Mouse (Mus musculus) olfactory bulb, adult 2 months (tissue): ENCODE measurements around the gene Klhl12. TPM values are rescaled to one million over a fixed set of nuclear protein-coding genes. Genes with fewer than 3 reads are reported as not detected.
"Not testable (repeated sequence)": the region's sequence is repeated elsewhere in the genome, so short reads cannot be mapped to it uniquely, and the experiment has no call there.

Experiments
- H3K27ac ChIP-seq: fragments of 200-500 bp; 2 replicates; pipeline ENCODE4 v1.5.1; 2012; ENCODE audit warnings: low read depth, low read length; ENCODE audit not compliant: insufficient read depth
- H3K4me1 ChIP-seq: fragments of 200-500 bp; 2 replicates; pipeline ENCODE4 v1.6.1; 2012; ENCODE audit warnings: low read length; ENCODE audit not compliant: control insufficient read depth, insufficient read depth
- H3K4me3 ChIP-seq: fragments of 200-500 bp; 2 replicates; pipeline ENCODE4 v1.5.1; 2012; ENCODE audit warnings: mild to moderate bottlenecking, low read depth, low read length, moderate library complexity; ENCODE audit not compliant: insufficient read depth
- CTCF ChIP-seq: fragments of 200-500 bp; IDR thresholded peaks from 2 replicates; pipeline ENCODE4 v1.5.1; 2012; ENCODE audit warnings: low read depth, mild to moderate bottlenecking, low read length, moderate library complexity; ENCODE audit not compliant: insufficient read depth
- POLR2A ChIP-seq: fragments of 200-500 bp; IDR thresholded peaks from 2 replicates; pipeline ENCODE4 v1.6.1; 2012; ENCODE audit warnings: mild to moderate bottlenecking, low read depth, low read length, moderate library complexity; ENCODE audit not compliant: insufficient read depth
- WGBS: fragments of 180-500 bp; shearing (Covaris S2); methylation state at CpG from one replicate; pipeline ENCODE4 v1.1.7; 2018; 5-methylcytosine and 5-hydroxymethylcytosine counted together
- polyA plus RNA-seq: library from polyadenylated mRNA; stranded (reverse); fragments of >200 nt; gene quantifications from 2 replicates; pipeline ENCODE4 v1.2.4, GENCODE M21; 2012; ENCODE audit warnings: low replicate concordance; ENCODE audit not compliant: missing spikeins, insufficient read depth, insufficient read length

The Klhl12 gene
- polyA plus RNA-seq, 1 experiment: not detected

GRCm38 (mm10) chr1:134506201-134506600, 50.9 kb downstream of the Klhl12 start:
- no peak overlapping the region for H3K4me3 ChIP-seq
- no peak for TF ChIP-seq CTCF
- TF ChIP-seq POLR2A: no peak
- H3K27ac ChIP-seq: no peak overlapping the region
- 95% methylated on average over 8 of the region's 8 CpGs for WGBS
- H3K4me1 ChIP-seq: no peaks in the 10 kb centered on the region

- Histone ChIP-seq H3K4me1 (peaks cover 8% of the 10 kb centered on the region), H3K27ac (no peak overlapping the region), H3K4me3 (no peak overlapping the region)
- WGBS: 84% methylated on average over 7 of the region's 7 CpGs
- no peak for TF ChIP-seq CTCF
- TF ChIP-seq POLR2A: no peak
These were observed 54.7 kb downstream of the Klhl12 start for GRCm38 (mm10) chr1:134510018-134510417.

- 31% methylated on average over 4 of the region's 4 CpGs for WGBS
These were observed 56.9 kb downstream of the Klhl12 start for GRCm38 (mm10) chr1:134512183-134512582.

GRCm38 (mm10) chr1:134512584-134512983, 57.3 kb downstream of the Klhl12 start:
- Histone ChIP-seq H3K27ac (no peak overlapping the region), H3K4me3 (no peak overlapping the region), H3K4me1 (peaks cover 14% of the 10 kb centered on the region)
- no peak for TF ChIP-seq POLR2A
- 46% methylated on average over 6 of the region's 6 CpGs for WGBS

More at GRCm38 (mm10) chr1:134512183-134512582, 56.9 kb downstream of the Klhl12 start:
- TF ChIP-seq POLR2A (no peak), CTCF (no peak)
- Histone ChIP-seq H3K4me1 (peaks cover 14% of the 10 kb centered on the region), H3K27ac (no peak overlapping the region), H3K4me3 (no peak overlapping the region)

GRCm38 (mm10) chr1:134513312-134513860, 58.1 kb downstream of the Klhl12 start:
- 5% methylated on average over 38 of the region's 38 CpGs for WGBS
- TF ChIP-seq POLR2A (no peak), CTCF (no peak)
- peaks cover 14% of the 10 kb centered on the region for H3K4me1 ChIP-seq
- H3K4me3 ChIP-seq: peak overlapping the region; percentile 32
- H3K27ac ChIP-seq: no peak overlapping the region

- WGBS: 35% methylated on average over 16 of the region's 16 CpGs
- Histone ChIP-seq H3K27ac (no peak overlapping the region), H3K4me1 (peaks cover 14% of the 10 kb centered on the region), H3K4me3 (no peak overlapping the region)
- TF ChIP-seq CTCF (no peak), POLR2A (no peak)
These were observed 58.7 kb downstream of the Klhl12 start for GRCm38 (mm10) chr1:134513876-134514590.

- Histone ChIP-seq H3K4me1 (peaks cover 14% of the 10 kb centered on the region), H3K4me3 (no peak overlapping the region), H3K27ac (no peak overlapping the region)
- 72% methylated on average over 2 of the region's 2 CpGs for WGBS
- TF ChIP-seq CTCF (no peak), POLR2A (no peak)
These were observed 60.6 kb downstream of the Klhl12 start for GRCm38 (mm10) chr1:134515891-134516290.

GRCm38 (mm10) chr1:134516491-134517198, 61.3 kb downstream of the Klhl12 start:
- no peak overlapping the region for H3K4me3 ChIP-seq
- H3K27ac ChIP-seq: no peak overlapping the region
- 45% methylated on average over 4 of the region's 4 CpGs for WGBS
- TF ChIP-seq POLR2A: no peak
- no peak for TF ChIP-seq CTCF
- H3K4me1 ChIP-seq: peaks cover 14% of the 10 kb centered on the region

GRCm38 (mm10) chr1:134517841-134518240, 62.5 kb downstream of the Klhl12 start:
- H3K27ac ChIP-seq, H3K4me3 ChIP-seq: not testable (repeated sequence)
- H3K4me1 ChIP-seq: peaks cover 14% of the 10 kb centered on the region
- 94% methylated on average over 14 of the region's 14 CpGs for WGBS
